Mouse (Mus musculus): ENCODE results near the gene Fkbp1a.

- TF ChIP-seq MAX (IDR thresholded peaks at IDR 0.05; ENCODE audit: low read length) (peak; percentile 43; the same call in 1 of the 2 replicates), CHD1 (IDR thresholded peaks at IDR 0.05; ENCODE audit: low read depth, low read length) (no peak), ZC3H11A (IDR thresholded peaks at IDR 0.05; ENCODE audit: low read depth, low read length) (no peak), ZNF384 (IDR thresholded peaks at IDR 0.05; ENCODE audit: low read depth, low read length) (no peak), E2F4 (IDR thresholded peaks at IDR 0.05; ENCODE audit: borderline replicate concordance, low read depth, low read length) (no peak)
Measured at GRCm38 (mm10) chr2:151535961-151536617, 6.2 kb upstream of the Fkbp1a start.
